Mouse (Mus musculus) gastrocnemius, postnatal 10 days (tissue): ENCODE results near the gene Fam234b. TPM values are rescaled to one million over a fixed set of nuclear protein-coding genes. Genes with fewer than 3 reads are reported as not detected.

Source experiments
- DNase-seq: peaks from one replicate; pipeline ENCODE4 v3.0.0; 2021; ENCODE audit warnings: mixed read lengths
- total RNA-seq, 2 experiments: library from RNA; stranded (reverse); gene quantifications; 2 replicates each; pipeline ENCODE4 v1.2.3; 2021

Fam234b gene
- total RNA-seq, 2 experiments from 2014 or later, result 3.0 to 6.9 TPM

DNA sequence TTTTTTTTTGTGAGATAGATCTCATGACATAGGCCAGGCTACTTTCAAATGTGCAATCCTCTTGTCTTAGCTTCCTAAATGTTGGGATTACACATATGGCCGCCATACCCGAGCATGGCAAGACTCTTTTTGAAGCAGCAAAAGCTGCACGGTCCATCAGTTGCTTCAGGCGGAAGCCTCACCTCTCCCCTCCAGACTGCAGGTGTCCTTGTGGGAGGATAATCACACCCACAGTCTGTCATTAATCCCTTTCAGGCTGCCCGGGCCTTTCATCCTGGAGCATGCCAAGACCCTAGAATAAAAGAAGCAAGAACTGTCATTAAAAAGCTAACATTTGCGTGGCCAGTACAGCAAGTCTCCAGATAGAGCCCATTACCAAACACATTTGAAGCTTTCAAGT lies 71.8 kb downstream of the Fam234b start:
- DNase-seq, result no peak

DNA sequence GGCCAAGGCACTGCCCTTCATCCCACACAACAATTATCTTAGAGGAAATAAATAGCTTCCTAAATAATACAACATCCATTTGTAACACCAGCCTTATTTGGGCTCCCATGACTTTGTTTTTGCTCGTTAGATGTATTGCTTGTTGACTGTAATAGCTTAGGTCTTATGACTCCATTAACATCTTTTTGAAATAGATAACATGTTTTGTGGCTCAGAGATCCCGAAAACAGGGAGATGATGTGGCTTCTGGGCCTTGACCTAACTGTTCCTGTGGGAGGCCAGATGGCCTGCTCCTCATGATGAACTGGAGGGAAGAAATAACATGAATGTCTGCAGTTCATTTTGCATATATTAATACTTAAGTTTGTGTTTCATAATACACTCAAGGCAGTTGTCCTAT lies 74.0 kb downstream of the Fam234b start:
- no peak for DNase-seq

- no peak for DNase-seq
Measured at GRCm38 (mm10) chr6:135273066-135273465, 75.3 kb downstream of the Fam234b start.

GRCm38 (mm10) chr6:135275231-135275630 lies 77.5 kb downstream of the Fam234b start:
- no peak for DNase-seq

DNA sequence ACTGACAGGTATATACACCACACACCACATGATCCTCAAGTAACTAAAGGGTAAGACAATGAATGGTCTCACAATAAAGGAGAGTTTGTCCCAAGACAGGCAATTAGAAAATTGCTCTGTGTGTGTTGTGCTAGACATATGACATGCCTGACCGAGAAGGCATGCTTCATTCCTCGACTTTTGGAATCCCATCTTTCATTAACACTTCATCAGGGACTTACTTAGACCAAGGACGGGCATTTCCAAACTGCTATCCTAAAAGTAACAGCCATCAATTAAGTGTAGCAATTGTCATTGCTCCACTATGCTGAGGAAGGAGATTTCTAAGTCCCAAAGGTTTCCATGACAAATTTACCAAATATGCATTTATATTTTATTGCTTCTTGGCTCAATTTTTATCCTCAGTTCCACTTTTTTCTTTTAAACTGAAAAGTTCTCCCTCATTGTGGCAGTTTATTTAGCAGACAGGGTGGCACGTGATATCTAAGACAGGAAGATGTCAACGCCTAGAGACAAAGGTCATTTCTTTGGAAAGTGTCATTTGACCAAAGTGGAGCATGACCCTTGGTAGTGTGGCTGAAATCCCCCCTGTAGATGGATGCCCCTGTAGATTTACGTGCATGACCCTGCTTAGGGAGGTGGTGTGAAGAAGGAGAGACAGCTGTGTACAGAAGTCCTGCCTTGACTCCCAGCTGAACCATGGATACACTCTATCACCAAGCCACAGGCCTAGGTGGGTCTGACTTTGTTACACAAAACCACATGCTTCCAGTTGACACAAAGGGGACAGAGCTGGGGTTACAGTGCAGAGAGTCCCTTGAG lies 78.9 kb downstream of the Fam234b start:
- DNase-seq, result no peak

GRCm38 (mm10) chr6:135278302-135278701 lies 80.5 kb downstream of the Fam234b start:
- DNase-seq, result no peak

DNA sequence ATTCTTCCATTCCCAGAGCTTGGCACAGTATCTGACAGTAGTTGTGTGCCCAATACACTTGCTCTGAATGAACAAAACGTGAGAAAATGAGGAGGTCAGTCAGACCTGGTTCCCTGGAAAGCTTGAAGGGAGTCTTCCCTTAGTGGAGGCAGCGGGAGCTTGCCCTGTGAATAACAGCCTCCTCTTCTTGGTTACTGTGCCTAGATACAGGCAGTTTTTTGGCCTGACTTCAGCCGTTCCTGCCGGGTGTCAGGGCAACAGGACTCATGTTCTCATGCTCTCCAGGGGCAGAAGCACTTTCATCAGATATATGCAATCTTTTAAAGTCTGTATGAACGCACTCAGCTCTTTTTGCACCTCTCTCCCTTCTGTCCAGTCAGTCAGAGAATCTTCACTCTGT lies 81.5 kb downstream of the Fam234b start:
- DNase-seq, result no peak

- DNase-seq, result no peak
Measured at GRCm38 (mm10) chr6:135279856-135280255, 82.1 kb downstream of the Fam234b start.

GRCm38 (mm10) chr6:135292391-135292790 lies 94.6 kb downstream of the Fam234b start:
- no peak for DNase-seq

DNA sequence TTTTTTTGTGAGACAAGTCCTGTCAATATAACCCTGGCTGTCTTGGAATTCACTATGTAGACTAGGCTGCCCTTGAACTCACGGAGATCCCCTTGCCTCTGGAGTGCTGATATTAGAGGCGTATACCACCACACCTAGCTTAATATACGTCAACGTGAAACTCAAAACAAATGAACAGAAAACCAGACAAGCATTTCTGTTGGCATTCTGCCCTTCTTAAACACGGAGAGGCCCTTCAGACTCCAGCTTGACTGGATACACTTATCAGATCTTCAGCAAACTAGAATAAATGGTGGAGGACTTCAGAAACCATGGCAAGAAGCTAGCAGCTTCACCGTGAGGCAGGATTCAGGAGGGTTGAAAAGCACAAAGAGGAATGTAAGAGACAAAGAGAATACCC lies 96.4 kb downstream of the Fam234b start:
- no peak for DNase-seq

Other genes with a start within 250 kb of the Fam234b start
- gene Apold1, start 216.3 kb upstream of the Fam234b start, total RNA-seq, result 1 to 10 TPM; 3.7 to 5.2 TPM
- 10 to 100 TPM; 33.1 to 33.5 TPM for gene Ddx47, start 186.4 kb upstream of the Fam234b start, total RNA-seq
- under 1 TPM; 0.56 to 0.66 TPM for gene Gprc5a, start 132.3 kb upstream of the Fam234b start, total RNA-seq
- gene Gprc5d, start 79.7 kb upstream of the Fam234b start, total RNA-seq, result not detected
- 10 to 100 TPM; 11.5 to 16.8 TPM for gene Hebp1, start within 50 bp of the Fam234b start, total RNA-seq
- gene Gsg1, start 56.4 kb downstream of the Fam234b start, total RNA-seq, result under 1 TPM in 1 of 2 experiments, not detected in 1; 0.38 TPM
- not detected for gene Pbp2, start 112.4 kb downstream of the Fam234b start, total RNA-seq
- 100 to 1,000 TPM; 145 to 163 TPM for gene Emp1, start 164.6 kb downstream of the Fam234b start, total RNA-seq